Mouse (Mus musculus) ES-Bruce4 (cell line): Measurements from ENCODE around the gene Prkar1b.

Experiments used
- CTCF ChIP-seq: IDR thresholded peaks from one replicate; pipeline ENCODE4 v1.8.1; 2011; ENCODE audit warnings: low read depth, low read length
- EP300 ChIP-seq: IDR thresholded peaks from 2 replicates; pipeline ENCODE4 v1.6.1; 2011; ENCODE audit warnings: low read depth, low read length; ENCODE audit not compliant: insufficient read depth
- POLR2A ChIP-seq: IDR thresholded peaks from one replicate; pipeline ENCODE4 v1.8.1; 2011; ENCODE audit warnings: low read length; ENCODE audit not compliant: insufficient read depth

GRCm38 (mm10) chr5:138994108-138994785 lies 155.6 kb downstream of the Prkar1b start:
- TF ChIP-seq CTCF (no peak), POLR2A (no peak), EP300 (no peak)
